Mouse (Mus musculus) hindbrain, embryonic 10.5 days (tissue): ENCODE results near the gene Mgat5b. TPM values are rescaled to one million over a fixed set of nuclear protein-coding genes. Genes with fewer than 3 reads are reported as not detected.
"Not testable (repeated sequence)": the region's sequence is repeated elsewhere in the genome, so short reads cannot be mapped to it uniquely, and the experiment has no call there.

Source experiments
- DNase-seq: peaks from one replicate; pipeline ENCODE4 v3.0.0-alpha.2; 2017; ENCODE audit warnings: low spot score
- H3K27ac ChIP-seq: fragments of 300-500 bp; sonication (generic); 2 replicates; pipeline ENCODE4 v1.5.1; 2016; ENCODE audit warnings: mild to moderate bottlenecking, moderate library complexity
- H3K27me3 ChIP-seq: fragments of 300-500 bp; sonication (generic); 2 replicates; pipeline ENCODE4 v1.6.1; 2016; ENCODE audit warnings: mild to moderate bottlenecking; ENCODE audit not compliant: poor library complexity, insufficient read depth, severe bottlenecking
- H3K36me3 ChIP-seq: fragments of 300-500 bp; sonication (generic); 2 replicates; pipeline ENCODE4 v1.6.1; 2016; ENCODE audit warnings: mild to moderate bottlenecking, moderate library complexity
- H3K4me1 ChIP-seq: fragments of 300-500 bp; sonication (generic); replicated peaks from 2 replicates; pipeline ENCODE4 v1.6.1; 2016; ENCODE audit warnings: mild to moderate bottlenecking
- H3K4me3 ChIP-seq: fragments of 300-500 bp; sonication (generic); 2 replicates; pipeline ENCODE4 v1.5.1; 2016; ENCODE audit warnings: mild to moderate bottlenecking, moderate library complexity
- H3K9me3 ChIP-seq: fragments of 300-500 bp; sonication (generic); 2 replicates; pipeline ENCODE4 v1.6.1; 2016; ENCODE audit warnings: mild to moderate bottlenecking, moderate library complexity
- WGBS: fragments of 180-500 bp; shearing (Covaris S2); methylation state at CpG from one replicate; pipeline ENCODE4 v1.1.7; 2016; 5-methylcytosine and 5-hydroxymethylcytosine counted together
- polyA plus RNA-seq: library from polyadenylated mRNA; unstranded; fragments of >200 nt; fragmentation: Nextera tagmentation; extraction: Ambion mirVana; gene quantifications from 2 replicates; pipeline ENCODE4 v1.2.1, GENCODE M21; 2016

The Mgat5b gene
- polyA plus RNA-seq, 1 experiment from 2014 or later, result 12.8 TPM

DNA sequence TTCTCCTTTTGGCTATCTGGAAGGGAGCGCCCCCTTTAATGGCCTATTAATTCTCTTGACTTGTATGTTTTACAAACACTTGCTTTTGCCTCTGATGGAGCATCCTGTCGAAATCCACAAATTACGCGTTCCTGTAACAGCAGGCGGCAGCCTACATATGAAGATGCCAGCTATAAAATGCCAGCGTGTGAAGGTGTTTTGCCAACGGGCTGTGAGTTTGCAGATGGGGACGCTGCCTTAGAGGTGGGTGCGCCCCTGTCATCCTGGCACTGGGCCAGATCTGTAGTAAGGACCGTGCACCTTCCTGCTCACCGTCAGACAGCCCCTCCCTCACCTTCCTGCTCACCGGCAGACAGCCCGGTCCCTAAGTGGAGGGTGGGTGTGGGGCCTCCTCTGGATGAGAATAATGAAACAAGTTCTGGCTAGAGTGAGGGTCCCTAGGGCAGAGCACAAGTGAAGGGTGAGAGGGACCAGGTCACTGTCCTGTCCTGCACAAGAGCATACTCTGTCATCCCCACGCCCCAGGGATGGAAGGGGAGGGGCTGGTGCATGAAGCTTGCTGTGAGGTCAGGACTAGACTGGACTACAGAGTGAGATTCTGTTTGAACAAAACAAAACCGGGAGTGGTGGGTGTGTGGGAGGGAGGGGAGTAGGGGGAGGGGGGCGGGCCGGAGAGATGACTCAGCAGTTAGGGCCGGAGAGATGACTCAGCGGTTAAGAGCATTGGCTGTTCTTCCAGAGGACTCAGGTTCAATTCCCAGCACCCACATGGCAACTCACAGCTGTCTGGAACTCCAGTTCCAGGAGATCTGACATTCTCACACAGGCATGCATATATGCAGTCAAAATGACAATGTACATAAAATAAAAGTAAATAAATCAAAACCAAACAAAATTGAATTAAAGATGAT lies 24.9 kb upstream of the Mgat5b start:
- Histone ChIP-seq H3K4me3 (no peak overlapping the region), H3K27ac (peak overlapping the region; percentile 13; the same call in 1 of the 2 replicates), H3K27me3 (0 out of 2 replicates have a peak, but pooled peaks cover 6% of the 10 kb centered on the region), H3K4me1 (peaks cover 18% of the 10 kb centered on the region), H3K9me3 (no peaks in the 10 kb centered on the region), H3K36me3 (no peaks in the 10 kb centered on the region)
- 81% methylated on average over 19 of the region's 19 CpGs for WGBS
- no peak for DNase-seq

DNA sequence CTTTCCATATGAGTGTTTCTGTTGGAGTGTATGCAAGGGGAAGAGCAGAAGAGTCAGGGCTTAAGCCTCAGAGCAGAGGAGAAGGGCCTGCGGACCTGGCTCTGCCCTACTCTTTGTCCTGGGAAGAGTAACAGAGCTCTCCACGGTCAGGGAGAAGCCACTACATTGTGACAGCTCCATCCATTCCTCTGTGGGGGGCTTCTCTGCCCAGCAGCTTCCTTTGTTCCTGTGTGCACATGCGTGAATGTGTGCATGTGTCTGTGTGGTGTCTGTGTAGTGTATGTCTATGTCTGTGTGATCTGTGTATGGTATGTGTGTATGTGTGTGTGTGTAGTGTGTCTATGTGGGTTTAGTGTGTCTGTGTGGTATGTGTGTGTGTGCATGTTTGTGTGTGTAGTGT lies 23.3 kb upstream of the Mgat5b start:
- H3K27me3 ChIP-seq, result 0 out of 2 replicates have a peak, but pooled peaks cover 7% of the 10 kb centered on the region
- H3K4me3 ChIP-seq, result no peak overlapping the region
- H3K27ac ChIP-seq, result no peak overlapping the region
- DNase-seq, result no peak
- H3K9me3 ChIP-seq, result no peaks in the 10 kb centered on the region
- peaks cover 14% of the 10 kb centered on the region for H3K4me1 ChIP-seq
- no peaks in the 10 kb centered on the region for H3K36me3 ChIP-seq
- WGBS, result 50% methylated on average over 3 of the region's 3 CpGs

DNA sequence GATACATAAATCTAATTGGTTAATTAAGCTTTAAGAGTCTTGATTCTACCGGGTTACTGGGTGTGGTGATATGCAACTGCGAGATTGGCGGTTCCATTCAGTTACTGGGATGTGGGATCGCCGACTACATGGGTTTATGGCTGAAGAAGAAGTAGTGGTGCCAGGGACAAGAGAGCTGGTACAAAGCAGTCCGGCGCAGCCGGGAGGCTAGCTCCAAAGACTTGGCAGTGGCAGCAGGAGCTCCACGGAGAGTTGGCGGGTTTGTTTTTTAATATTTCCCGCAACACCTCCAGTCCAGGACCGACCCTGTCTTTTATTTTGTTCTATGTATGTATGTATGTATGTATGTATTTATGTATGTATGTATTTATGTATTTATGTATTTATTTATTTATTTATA lies 19.4 kb upstream of the Mgat5b start:
- Histone ChIP-seq H3K4me3 (no peak overlapping the region), H3K4me1 (peaks cover 13% of the 10 kb centered on the region), H3K9me3 (no peaks in the 10 kb centered on the region), H3K36me3 (no peaks in the 10 kb centered on the region), H3K27ac (no peak overlapping the region), H3K27me3 (peaks cover 31% of the 10 kb centered on the region)
- no peak for DNase-seq
- 93% methylated on average over 12 of the region's 12 CpGs for WGBS

DNA sequence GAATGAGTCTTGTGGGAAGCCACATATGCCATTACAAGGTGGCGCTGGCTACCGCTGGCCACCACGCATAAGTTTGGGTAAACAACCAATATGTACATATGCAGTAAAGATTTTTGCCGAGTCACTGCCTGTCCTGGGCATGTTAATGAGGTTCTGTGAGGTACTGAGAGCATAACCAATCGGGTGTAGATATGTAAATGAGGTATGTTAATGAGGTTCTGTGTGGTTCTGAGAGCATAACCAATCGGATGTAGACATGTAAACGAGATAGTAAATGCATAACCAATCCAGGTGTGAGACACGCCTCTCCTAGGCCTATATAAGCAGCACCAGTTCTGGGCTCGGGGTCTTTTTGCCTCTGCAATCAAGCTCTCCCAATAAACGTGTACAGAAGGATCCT lies 16.1 kb upstream of the Mgat5b start:
- H3K9me3 ChIP-seq, H3K36me3 ChIP-seq, DNase-seq, H3K4me3 ChIP-seq, H3K27ac ChIP-seq: not testable (repeated sequence)
- WGBS, result 89% methylated on average over 10 of the region's 10 CpGs
- Histone ChIP-seq H3K4me1 (peaks cover 28% of the 10 kb centered on the region), H3K27me3 (peaks cover 62% of the 10 kb centered on the region)

DNA sequence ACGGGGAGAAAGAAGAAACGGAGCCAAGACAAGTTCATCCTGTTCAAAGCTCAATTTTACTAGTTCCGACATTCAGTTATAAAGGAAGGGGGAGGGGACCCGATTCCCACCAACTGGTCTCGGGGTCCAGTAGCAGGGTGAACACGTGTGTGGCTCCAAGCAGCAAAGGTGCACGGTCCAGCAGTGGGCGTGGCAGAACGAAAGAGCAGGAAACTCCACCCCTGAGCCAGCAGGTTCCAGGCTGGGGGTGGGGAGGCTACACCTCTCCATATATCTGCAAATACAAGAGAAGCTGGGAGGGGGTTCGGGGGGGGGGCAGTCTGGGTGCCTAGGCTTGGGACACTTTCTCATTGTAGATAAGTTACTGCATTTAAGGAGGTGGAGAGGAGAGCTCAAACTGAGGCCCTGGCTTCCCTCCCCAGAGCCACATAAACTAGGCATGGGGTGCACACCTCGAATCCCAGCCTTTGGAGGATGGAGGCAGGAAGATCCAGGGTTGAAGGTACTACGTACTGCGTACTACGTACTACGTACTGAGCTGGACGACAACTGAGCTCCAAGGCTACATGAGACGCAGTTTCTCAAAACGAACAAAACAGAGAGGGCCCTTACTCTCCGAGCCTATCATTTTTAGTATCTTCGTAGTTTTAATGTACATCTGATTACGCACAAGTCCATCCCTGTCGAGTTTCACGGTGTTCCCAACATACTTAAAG lies 12.8 kb upstream of the Mgat5b start:
- Histone ChIP-seq H3K9me3 (no peaks in the 10 kb centered on the region), H3K27ac (no peak overlapping the region), H3K27me3 (peaks cover 59% of the 10 kb centered on the region), H3K4me3 (peak overlapping the region; percentile 41), H3K4me1 (peaks cover 22% of the 10 kb centered on the region), H3K36me3 (no peaks in the 10 kb centered on the region)
- 5% methylated on average over 23 of the region's 23 CpGs for WGBS
- no peak for DNase-seq

DNA sequence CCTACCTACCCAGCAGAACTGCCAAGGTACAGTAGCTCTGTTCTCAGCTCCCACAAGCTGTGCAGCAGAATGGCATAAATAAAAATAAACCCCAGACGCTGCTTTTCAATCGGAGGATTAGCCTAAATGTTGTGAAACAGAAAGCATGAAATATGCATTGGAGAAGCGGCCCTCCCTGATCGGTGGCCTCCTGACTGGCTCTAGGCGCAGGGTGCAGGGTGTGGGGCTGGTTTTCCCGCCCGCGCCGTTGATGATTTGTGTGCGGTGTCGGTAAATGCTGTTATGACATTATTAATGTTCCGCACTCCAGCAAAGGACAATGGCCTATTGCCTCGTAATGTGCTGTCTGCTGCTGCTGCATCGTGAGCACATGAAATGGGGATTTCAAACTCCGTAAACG lies 5.1 kb upstream of the Mgat5b start:
- Histone ChIP-seq H3K27me3 (peaks cover 36% of the 10 kb centered on the region), H3K9me3 (no peaks in the 10 kb centered on the region), H3K36me3 (no peaks in the 10 kb centered on the region), H3K27ac (no peak overlapping the region), H3K4me1 (peaks cover 16% of the 10 kb centered on the region), H3K4me3 (no peak overlapping the region)
- DNase-seq, result no peak
- WGBS, result 86% methylated on average over 16 of the region's 16 CpGs

DNA sequence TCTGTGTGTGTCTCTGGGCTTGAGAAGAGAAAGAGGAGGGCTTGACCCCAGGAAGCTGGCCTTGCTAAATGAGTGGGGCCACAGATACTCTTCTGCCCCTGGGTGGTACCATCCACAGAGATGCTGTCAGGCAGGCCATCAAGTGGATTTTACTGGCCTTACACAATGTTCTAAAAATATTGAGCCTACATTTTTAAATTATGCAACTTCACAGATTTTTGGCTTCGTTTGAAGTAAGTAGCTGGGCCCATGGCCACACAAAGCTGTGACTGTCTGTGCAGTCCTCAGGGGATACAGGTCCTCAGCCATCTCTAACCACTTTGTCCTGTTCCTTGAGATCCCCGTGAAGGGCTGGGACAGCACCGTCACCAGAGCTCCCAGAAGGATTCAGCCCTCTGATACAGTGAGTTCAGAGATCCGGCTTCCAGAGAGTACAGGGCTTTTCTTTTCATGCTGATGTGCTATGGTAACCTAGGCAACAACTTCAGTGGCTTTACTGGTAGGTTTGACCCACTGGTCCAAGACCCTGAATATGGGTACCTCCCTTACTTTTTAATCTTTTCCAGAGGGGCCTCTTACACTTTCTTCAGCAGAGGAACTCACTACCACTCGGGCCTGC lies 4.3 kb upstream of the Mgat5b start:
- no peak for DNase-seq
- Histone ChIP-seq H3K27me3 (peaks cover 41% of the 10 kb centered on the region), H3K27ac (no peak overlapping the region), H3K4me3 (no peak overlapping the region), H3K4me1 (peaks cover 25% of the 10 kb centered on the region), H3K36me3 (no peaks in the 10 kb centered on the region), H3K9me3 (no peaks in the 10 kb centered on the region)
- WGBS, result 62% methylated on average over 5 of the region's 5 CpGs

DNA sequence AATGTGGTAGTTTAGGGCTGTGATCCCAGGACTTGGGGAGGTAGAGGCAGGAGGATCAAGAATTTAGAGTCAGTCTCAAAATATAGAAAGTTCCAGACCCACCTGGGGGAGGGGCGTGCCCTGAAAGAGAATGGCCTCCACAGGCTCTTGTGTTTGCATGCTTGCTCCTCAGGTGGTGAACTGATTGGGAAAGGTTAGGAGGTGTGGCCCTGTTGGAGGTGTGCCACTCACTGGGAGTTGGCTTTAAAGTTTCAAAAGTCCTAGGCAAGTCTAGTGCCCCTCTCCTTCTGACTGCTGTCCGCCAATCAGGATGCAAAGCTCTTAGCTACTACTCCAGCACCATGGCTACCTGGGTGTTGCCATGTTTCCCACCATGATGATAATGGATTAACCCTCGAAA lies 3.4 kb upstream of the Mgat5b start:
- Histone ChIP-seq H3K27ac (no peak overlapping the region), H3K36me3 (no peaks in the 10 kb centered on the region), H3K9me3 (no peaks in the 10 kb centered on the region), H3K27me3 (peaks cover 50% of the 10 kb centered on the region), H3K4me1 (peaks cover 33% of the 10 kb centered on the region), H3K4me3 (no peak overlapping the region)
- WGBS, result 85% methylated on average over 3 of the region's 3 CpGs
- no peak for DNase-seq

DNA sequence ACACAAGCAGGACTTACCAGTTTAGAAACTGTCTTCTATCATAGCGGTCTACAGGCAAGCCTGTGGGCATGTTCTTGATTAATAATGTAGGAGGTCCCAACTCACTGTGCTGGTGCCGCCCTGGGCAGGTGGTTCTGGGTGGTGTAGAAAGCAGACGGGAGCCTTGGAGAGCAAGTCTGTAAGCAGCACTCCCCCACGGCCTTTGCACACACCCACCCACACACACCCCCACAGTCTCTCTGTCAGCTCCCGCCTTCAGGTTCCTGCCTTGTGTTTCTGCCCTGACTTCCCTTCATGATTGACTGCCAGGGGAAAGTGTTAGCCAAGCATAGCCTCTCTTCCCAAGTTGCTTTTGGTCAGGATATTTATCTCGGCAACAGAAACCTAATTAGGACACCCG lies 1.3 kb upstream of the Mgat5b start:
- Histone ChIP-seq H3K27me3 (peaks cover 59% of the 10 kb centered on the region), H3K9me3 (no peaks in the 10 kb centered on the region), H3K36me3 (no peaks in the 10 kb centered on the region), H3K4me3 (no peak overlapping the region), H3K4me1 (peaks cover 53% of the 10 kb centered on the region), H3K27ac (no peak overlapping the region)
- DNase-seq, result no peak
- WGBS, result 54% methylated on average over 7 of the region's 7 CpGs

DNA sequence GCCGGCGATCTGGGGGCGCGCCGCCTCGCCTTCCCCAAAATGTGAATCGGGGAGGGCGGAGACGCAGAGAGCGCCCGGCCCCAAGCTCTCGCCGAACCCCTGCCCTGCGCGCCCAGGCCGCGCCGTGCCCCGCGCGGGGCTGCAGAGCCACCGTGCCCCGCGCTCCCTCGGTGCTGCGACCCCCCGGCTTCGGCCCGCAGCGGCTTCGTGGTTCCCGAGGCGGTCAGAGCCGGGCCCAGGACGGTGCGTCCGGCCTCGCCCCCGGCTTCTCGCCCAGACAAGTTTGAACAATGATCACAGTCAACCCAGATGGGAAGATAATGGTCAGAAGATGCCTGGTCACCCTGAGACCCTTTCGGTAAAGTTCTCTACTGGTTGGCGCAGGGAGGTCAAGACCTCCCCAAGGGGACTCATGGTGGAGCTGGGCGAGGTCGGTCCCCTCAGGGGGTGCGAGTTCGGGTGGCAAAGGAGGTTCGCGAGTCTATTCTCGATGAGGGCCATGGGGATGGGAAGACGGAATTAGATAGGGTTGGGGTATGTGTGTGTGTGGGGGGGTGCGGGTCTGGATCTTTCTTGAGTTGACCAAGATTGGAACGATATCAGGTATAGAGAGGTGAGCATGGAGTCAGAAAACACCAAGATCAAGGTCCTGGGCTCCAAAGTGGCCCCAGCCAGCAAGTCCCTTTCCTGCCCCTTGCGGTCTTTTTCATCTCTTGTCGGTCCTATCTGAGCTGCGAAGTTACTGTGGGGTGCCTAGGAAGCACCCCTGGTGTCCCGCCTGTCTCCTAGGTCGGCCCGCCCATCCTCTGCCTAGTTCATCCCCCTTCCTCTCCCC lies 740 bp downstream of the Mgat5b start:
- H3K27me3 ChIP-seq, result peaks cover 60% of the 10 kb centered on the region
- H3K4me3 ChIP-seq, result peak overlapping the region; percentile 79
- WGBS, result 2% methylated on average over 58 of the region's 58 CpGs
- H3K4me1 ChIP-seq, result peaks cover 55% of the 10 kb centered on the region
- peaks cover 13% of the 10 kb centered on the region for H3K36me3 ChIP-seq
- DNase-seq, result peak; percentile 51
- peak overlapping the region; percentile 97 for H3K27ac ChIP-seq
- no peaks in the 10 kb centered on the region for H3K9me3 ChIP-seq

DNA sequence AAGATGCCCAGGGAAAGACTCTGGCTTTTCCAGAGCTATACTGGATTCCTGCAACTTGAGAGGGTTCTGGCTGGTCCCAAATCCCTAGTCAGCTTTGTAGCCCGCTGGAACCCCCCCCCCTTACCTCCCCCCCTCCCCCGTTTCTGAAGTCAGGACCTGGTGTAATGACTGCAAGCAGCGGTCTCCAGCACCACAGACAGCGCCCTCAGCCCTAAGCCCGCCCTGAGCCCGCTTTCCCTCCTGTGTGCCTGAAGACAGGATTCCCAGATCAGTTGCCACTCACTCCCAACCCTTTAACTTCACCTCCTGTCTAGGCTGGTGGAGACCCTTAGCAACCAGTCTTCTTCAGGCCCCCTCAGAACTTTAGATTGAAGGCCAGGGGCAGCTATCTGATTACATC lies 2.1 kb downstream of the Mgat5b start:
- H3K36me3 ChIP-seq, result peaks cover 27% of the 10 kb centered on the region
- WGBS, result 3% methylated on average over 6 of the region's 6 CpGs
- H3K27ac ChIP-seq, result 0 out of 2 replicates have a peak overlapping the region, but pooled peaks have one; percentile 97
- H3K4me3 ChIP-seq, result peak overlapping the region; percentile 79
- peaks cover 56% of the 10 kb centered on the region for H3K4me1 ChIP-seq
- H3K27me3 ChIP-seq, result peaks cover 56% of the 10 kb centered on the region
- H3K9me3 ChIP-seq, result no peaks in the 10 kb centered on the region
- DNase-seq, result peak; percentile 50

DNA sequence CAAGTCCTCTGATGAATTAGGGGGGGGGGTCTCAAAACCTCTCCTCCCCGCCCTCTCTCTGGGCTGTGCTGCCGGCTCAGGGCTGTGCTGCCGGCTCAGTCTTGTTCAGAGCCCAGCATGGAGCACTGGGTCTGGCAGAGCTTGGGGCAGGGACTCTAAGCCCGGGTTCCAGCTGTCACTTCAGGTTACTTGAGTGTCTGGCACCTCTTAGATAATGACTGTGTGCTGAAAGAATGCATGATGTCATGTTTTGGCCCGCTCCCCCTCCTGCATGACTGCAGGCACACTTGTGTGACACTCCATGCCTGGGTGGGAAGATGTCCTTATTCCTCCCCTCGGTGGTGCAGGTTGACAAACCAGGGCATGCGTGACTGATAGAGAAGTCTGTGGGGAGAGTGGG lies 3.4 kb downstream of the Mgat5b start:
- H3K9me3 ChIP-seq, result no peaks in the 10 kb centered on the region
- DNase-seq, result no peak

More for the DNA sequence above, 3.4 kb downstream of the Mgat5b start:
- H3K4me3 ChIP-seq, result no peak overlapping the region
- H3K36me3 ChIP-seq, result peaks cover 40% of the 10 kb centered on the region
- H3K4me1 ChIP-seq, result peaks cover 66% of the 10 kb centered on the region
- 0 out of 2 replicates have a peak overlapping the region, but pooled peaks have one; percentile 14 for H3K27ac ChIP-seq
- WGBS, result 52% methylated on average over 7 of the region's 7 CpGs
- H3K27me3 ChIP-seq, result peaks cover 44% of the 10 kb centered on the region
